Mouse (Mus musculus) gonadal fat pad, adult 2 months (tissue): ENCODE data around the gene Ccdc85b. TPM values are rescaled to one million over a fixed set of nuclear protein-coding genes. Genes with fewer than 3 reads are reported as not detected.
A peak's percentile ranks its signal among the peaks of the same experiment; 100 is the strongest.
"Not testable (repeated sequence)": the region's sequence is repeated elsewhere in the genome, so short reads cannot be mapped to it uniquely, and the experiment has no call there.

Experiments used
- DNase-seq: peaks from one replicate; pipeline ENCODE4 v3.0.0-alpha.2; 2012; ENCODE audit warnings: low read depth
- polyA plus RNA-seq: library from polyadenylated mRNA; depleted of rRNA; stranded (reverse); fragments of >200 nt; gene quantifications from 2 replicates; pipeline ENCODE4 v1.2.3, GENCODE M21; 2012; rRNA removed

The Ccdc85b gene
- polyA plus RNA-seq, result 5.6 and 6.7 TPM in 2 replicates

DNA sequence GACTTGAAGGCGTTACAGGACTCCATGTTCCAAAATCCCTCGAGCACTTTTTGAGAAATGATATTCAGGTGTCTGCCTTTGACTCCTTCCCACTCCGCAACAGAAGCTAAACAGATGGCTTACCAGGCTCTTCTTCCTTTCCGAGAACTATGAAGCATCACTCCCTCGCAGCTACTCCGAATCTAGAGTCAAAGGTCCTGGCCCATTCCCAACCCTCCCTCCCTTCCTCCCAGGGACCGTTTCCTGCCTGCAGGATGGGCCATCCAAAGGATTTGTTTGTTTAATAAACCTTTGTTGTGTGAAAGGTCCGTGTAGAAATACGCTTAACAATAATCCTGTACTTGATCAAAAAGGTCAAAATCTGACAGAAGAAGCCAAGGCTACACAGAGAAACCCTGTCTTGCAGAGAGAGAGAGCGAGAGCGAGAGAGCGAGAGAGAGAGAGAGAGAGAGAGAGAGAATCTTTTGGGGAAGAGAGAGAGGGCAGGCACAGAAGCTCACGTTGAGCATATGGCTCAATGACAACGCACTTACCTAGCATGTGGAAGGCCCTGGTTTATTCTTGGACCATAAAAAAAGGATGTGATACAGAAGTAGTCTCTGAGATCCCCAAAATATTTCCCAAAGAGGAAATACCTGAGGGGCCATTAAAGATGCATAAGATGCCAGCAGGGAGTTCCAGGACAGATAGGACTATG, at the start of gene Ccdc85b:
Gene Ccdc85b (minus strand): TSS at position 149 of the 697 bp plus-strand sequence.
- no peak for DNase-seq

DNA sequence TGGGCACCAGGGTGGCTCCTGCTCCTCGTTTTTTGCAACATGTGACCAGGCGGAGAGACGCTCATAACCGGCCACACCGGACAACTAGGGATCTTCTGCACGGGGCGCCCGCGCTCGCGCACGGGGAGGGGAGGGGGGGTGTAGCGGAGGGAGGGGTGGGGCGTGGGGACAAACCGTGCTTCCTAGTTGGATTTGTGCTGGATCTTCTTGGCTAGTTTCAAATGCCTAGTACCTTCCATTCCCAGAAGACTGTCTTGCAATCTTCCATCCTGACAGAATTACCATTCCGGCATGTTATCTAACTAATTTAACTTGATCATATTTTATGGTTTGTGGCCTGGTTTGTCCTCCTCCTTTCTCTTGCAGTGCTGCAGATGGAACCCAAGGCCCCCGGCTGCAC, 46.0 kb upstream of the Ccdc85b start, which contains the start of gene 1700020D05Rik:
Gene 1700020D05Rik (minus strand): TSS at position 101 of the 400 bp plus-strand sequence.
- no peak for DNase-seq

DNA sequence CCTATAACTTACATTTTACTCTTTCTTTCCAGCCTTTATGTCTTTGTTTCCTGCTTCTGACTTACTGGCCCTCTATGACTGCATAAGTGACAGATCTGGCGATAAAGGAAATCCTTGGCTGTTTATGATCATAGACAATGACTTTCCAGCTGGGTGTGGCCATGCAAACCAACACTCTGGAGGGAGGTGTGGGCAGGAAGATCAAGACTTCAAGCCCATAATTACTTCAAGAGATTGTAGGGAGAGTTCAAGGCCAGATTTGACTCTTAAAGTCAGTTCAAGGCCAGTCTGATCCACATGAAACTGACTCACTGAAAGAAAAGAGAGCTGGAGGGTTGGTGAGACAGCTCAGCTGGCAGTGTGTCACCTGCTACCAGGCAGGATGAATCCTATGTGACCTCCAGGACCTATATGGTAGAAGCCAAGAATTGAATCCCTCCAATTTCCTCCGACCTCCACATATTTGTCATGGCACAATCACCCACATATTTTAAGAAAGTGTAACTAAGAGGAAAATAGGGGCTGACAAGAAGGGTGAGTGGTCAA, 42.7 kb upstream of the Ccdc85b start:
- no peak for DNase-seq

DNA sequence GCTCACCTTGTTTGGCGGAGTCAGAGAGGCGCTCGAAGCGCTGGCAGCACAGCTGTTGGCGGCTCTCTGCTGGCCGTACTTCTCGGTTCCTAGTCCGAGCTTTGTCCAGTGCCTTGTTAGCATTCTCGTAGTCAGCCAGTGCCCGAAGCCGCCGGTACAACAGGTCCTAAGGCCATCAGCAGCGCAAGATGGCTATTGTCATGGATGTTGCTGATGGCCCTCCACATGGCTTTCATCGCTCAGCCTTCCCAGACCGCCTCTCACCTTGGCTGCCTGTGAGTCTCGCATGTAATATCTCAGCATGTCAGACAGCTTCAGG, 38.3 kb upstream of the Ccdc85b start:
- DNase-seq, result no peak

DNA sequence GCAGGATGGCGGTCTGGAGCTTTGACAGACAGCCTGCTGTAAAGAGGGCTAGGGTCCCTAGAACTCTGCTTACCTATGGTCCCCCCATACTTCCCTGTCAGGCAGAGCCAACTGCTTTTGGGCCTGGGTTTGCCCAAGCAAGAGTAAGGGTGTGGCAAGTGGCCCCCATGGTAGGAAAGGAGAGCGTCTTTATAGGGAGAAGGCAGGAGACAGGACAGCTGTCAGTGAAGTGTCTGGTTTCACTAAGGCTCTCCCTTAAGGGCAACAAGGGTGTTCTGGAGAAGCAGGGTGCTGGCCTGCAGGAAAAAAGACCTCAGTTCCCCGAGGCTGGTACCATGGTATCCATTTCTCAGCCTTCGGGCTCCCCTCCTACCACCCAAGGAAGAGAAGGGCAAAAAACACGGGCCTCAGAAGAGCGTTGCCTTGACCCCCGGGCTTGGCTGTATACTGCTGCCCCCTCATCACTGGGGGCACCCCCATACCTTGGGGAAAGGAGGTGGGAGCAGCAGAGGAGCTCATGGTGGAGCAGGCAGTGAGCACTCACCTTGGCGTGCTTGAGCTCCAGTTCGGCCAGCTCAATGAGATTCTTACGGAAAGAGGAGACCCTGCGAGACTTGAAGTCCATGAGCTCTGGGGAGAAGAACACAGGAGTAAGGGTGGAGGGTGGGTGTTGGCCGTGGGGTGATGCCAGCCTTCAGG, 37.8 kb upstream of the Ccdc85b start:
- no peak for DNase-seq

DNA sequence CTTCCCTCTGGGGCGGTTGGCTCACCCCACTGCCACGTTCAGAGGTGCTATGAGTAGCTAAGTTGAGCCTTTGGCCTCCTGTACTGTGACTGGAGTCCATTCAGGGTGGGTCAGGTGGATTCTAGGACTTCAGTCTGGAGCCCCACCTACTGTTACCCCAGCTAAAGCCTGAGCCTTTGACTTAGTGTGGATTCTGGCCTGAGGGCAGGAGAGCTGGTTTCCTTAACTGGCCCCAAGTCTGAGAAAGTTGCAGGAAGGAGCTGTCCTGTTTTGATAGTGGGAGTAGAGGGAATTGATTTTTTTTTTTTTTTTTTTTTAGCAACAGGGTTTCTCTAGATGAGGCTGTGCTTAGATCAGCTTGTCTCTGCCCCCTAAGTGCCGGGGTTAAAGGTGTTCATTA, 36.6 kb upstream of the Ccdc85b start:
- DNase-seq, result no peak

DNA sequence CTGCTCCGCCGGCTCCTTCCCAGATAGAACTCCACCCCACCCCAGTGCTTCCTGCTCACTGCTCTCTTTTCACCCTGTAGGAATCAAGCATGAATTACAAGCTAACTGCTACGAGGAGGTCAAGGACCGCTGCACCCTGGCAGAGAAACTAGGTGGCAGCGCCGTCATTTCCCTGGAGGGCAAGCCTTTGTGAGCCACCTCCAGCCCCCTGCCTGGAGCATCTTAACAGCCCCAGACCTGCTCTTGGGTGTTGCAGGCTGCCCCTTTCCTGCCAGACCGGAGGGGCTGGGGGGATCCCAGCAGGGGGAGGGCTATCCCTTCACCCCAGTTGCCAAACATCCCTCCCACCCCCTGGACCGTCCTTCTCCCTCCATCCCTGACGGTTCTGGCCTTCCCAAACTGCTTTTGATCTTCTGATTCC, 35.6 kb upstream of the Ccdc85b start:
- not testable (repeated sequence) for DNase-seq

DNA sequence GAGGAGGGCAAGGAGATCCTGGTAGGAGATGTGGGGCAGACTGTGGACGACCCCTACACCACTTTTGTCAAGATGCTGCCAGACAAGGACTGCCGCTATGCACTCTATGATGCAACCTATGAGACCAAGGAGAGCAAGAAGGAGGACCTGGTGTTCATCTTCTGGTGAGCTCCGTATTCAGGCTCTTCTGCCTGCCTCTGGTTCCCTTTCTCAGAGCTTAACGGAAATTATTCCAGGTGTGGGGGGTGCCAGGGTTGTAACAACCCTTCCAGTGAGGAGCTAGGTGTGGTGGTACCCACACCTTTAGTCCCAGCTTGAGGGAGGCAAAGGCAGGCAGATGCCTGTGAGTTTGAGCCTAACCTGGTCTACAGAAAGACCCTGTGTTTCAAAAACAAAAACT, 34.9 kb upstream of the Ccdc85b start:
- no peak for DNase-seq

DNA sequence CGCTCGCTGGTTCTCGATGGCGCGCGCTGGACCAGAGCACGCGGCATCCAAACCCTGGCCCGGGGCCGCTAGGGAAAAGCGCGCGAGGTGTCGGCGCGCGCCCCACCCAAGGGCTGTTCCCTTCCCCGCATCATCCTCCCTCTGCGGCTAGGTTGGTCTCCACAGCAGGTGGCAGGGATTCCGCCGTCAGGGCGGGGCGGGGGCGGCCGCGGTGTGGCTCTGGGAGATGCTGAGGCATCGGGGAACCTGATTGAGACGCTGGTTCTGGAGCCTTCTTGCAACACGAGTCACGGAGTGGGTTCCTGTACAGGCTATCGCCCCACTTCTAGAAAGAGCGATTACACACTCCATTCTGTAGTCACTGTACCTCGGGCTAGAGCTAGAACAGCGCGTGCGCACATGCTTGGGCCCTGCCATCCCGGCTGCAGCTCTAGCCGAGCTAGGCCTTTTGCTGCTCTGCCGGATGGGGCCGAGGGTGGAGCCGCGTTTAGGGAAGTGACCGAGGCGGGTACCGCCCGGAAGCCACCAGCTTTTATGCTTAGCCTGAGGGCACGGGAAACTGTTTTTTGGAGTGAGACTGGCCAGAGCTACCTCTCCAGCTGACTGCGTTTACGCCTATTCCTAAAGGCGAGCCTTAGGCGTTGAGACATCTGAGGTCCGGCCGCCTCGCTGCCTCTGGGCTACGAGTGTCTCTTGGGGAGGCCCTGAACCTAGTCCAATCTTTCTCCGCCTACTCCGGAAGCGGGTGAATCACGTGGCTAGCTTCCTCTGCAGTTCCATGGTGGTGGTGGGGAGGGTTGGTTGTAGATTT, 33.4 kb upstream of the Ccdc85b start:
- DNase-seq, result no peak

DNA sequence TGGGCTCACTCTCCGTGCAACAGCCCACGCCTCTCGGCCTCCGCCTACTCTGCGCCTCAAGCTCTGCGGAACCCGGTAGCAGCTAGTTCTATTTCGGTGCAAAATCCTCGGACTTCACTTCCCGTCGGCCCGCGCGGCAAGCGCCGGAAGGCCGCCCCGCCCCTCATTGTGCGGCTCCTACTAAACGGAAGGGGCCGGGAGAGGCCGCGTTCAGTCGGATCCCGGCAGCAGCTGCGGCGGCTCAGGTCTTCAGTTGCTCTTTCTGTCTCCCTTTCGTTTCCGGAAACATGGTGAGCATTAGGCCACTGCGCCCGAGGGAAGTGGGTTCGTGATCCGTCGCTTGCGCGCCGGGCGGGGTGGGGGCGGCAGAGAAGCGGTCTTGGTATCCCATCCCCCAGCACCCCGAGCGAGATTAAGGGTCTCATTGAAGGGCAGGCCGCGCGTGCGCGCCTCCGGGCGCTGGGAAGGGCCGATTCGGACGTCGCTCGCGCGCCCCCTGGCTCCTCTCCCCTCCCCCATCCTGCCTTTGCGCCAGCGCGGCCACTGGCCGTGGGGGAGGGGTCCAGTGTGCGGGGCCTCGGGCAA, 32.7 kb upstream of the Ccdc85b start, which contains the start of gene Cfl1:
Gene Cfl1 (plus strand): TSS at position 143 of the 585 bp plus-strand sequence.
- peak; percentile 68 for DNase-seq

DNA sequence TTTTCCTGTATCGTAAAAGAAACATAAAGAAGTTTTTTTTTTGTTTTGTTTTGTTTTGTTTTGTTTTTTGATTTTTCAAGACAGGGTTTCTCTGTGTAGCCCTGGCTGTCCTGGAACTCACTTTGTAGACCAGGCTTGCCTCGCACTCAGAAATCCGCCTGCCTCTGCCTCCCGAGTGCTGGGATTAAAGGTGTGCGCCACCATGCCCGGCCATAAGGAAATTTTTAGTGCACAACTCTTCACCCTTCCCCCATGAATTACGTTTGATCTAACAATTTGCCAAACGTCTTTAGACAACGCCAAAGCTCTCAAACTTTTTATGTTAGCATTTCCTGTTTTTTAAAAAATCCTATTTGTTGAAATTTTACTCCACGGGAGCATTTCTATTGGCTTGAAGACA, 32.0 kb upstream of the Ccdc85b start:
- DNase-seq, result not testable (repeated sequence)

DNA sequence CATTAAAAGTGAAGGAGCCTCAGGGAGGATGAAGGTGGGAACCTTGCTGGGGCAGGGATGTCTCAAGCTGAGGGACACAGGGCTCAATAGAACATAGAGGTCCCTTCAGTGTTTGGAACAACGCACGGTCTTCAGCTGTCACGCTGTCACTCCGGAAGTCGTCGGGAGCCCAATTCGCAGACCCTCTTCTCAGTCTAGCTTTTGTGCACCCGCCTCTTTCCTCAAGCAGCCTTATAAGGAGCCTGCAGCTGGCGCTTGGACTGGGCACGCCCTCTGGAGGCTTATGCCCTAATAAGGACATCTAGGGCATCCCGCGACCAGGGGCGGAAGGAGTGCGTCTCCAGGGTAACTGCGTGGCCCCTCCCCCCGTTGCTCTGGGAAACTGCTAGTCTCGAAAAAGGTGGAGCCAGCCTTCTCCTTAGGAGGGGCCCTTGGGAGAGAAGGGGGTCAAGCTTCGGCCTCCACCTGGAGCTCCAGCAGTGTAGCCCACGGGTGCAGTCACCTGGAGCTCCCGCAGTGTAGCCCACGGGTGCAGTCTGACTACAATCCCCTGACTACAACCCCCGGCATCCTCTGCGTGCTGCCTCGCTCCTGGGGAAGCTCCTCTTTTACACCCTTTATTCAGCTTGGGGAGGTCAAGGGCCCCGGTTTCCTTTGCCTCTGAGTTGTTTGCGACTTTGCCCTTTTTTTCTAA, 31.3 kb upstream of the Ccdc85b start:
- DNase-seq, result peak; percentile 66

DNA sequence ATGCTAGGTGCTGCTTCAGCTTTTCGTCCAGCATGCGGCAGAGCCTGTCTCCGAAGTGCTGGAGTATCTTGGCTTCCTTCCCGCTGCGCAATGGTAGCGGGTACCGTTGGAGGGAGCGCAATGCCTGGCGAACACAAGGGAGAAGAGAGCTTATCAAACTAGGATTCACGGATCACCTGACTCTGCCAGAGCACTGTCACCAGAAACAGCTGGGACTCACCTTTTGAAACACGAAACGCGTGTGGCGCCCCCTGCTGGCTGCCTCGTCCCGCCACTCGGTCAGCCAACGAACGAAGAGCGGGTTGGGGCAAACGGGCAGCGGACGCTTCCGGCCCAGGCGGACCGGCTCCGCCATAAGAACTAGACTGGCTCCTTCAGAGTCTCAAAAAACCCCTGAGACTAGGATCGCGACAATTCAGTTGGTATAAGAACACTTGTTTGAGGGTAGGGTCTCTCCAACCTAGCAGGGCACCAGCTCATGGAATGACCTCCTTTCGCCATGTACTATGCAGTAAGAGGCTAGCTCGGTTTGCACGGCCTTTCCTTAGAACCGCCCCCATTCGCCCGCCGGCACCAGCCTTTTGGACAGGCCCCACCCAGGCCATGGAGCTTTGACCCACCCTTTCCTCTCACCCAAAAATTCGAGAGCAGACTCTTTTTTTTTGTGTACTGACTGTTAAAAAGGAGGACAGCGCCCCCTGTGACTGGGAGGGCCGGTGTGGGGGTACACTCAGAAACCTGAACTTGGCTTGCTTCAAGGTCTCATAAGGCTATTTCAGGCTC, 30.3 kb upstream of the Ccdc85b start, which contains the start of gene Mus81:
Gene Mus81 (minus strand): TSS at position 635 of the 783 bp plus-strand sequence.
- peak; percentile 69 for DNase-seq

DNA sequence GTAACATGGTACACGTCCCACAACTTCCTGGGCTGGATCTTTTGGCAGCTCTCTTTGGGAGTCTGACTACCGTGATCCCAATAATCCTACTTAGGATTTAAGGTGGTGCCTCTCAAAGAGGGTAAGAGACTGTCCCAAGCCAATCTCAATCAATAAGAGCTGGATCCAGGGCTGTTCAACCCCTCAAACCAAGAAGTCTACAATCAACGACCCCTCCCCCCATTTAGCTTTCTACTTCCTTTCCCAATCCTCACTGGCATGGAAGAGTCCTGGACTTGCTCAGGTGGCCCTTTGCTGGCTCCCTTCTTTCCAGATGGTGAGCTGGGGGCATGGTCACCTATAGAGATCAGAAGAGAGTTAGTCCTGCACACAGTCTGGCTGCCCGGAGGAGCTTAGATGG, 29.1 kb upstream of the Ccdc85b start:
- DNase-seq, result no peak

DNA sequence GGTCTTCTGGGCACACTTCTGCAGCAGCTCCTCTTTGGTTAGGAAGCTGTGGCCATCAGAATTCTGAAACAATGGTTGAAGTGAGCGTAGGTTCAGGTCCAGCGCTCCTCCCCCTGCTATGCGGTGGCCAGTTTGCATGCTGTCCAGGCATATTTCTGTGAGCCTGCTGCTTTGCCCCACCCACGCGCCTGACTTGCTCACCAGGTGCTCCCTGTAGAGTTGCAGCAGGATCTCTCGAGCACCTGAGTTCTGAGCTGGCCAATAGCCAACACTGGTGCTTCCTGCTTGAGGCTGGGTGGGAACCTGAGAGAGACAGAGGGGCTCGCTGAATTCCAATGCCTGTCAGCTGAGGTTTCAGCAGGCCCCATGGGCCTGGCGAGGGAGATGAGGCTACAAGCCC, 28.6 kb upstream of the Ccdc85b start:
- no peak for DNase-seq

DNA sequence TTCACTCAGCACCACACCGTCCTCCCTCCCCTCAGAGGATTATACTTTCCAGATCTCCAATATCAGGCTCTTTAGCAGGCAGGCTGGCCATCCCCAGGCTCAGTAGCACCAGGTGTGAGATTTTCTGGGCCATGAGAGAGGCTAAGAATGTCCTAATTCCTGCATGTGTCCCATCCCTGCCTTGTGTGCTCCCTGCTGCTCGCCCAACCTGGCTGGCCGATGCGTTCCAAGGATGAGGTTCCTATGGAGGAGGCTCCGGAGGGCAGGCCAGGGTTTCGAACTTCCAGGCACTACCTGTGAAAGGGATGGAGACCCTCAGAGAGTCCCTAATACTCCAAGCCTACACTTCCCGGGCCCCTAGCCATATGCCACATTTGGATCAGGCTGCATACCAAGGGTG, 28.1 kb upstream of the Ccdc85b start:
- DNase-seq, result no peak

DNA sequence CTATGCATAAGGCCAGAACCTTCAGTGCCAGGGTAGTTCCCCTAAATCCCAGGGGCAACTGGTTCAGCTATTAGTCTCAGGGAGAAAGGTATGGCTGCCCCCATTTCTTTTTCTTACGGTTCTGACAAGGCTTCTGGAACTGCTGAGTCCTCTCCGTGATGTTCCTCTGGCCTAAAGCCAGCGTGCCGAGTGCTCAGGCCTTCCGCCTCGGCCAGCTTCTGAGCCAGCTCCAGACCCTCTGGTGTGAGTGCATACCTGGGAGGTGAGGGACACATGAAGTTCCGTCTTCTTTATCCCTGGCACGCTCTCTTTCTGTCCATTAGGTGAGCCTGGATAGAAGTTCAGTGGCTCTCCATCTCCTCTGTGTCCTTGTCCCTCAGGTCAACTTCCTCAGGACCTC, 27.7 kb upstream of the Ccdc85b start:
- DNase-seq, result no peak

DNA sequence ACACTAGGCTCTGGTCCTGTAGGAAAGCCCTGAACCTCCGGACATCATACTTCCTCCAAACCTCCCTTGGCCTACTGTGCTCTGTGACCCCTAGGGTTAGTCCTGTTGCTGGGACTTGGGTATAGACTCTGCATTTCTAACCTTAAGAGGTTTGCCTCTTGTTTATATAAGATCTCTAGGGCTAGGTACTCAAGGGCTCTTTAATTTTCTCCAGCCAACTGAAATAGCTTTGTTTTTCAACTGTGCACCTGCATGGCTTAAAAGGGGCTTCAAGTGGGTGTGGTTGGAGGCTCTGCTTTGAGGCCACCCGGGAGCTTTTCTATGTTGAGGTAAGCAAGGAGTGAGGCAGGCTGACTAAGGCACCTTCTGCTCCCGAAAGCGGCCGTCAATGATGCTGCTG, 26.8 kb upstream of the Ccdc85b start:
- DNase-seq, result no peak

DNA sequence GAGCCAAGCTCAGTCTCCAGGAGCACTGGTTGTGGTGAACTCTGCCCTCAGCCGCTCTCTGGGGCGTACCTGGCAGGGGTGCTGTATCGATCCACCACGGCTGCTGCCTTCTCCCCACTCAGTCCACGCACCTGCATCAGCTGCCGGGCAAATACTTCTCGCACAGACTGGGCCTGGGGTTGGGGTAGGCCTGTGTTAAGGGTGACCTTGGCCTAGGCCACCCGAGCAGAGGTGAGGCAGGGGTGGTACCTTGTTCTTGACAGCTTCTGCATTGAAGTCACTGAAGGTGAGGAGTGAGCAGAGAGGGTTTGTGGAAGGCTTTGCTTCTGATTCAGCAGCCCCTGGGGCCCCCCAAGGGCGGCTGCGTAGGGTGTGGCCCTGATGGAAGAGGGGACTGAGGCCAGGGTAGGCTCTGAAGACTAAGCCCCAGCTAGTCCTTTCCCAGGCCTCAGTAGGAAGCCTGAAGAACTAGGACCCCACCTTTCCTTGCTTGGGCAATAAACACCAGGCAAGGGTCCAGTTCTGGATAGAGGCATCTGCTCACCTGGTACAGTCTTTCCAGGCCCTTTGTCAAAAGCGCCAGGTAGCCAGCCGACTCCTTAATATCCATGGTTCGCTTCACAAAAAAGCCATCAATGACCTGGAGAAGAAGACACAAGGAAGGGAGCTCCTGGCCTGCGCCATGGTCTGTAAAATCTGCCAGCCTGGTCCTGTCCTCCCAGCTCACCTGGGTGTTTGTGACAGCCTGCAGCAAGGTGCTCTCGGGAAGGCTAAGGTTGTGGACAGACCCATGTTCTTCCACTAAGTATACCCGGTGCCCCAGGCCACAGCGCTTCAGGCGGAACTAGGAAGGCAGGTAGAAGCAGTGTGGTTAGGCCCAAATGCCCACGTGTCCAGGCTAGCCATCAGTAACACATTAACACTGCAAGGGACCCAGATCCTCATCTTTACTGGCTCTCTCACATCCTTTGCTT, 26.0 kb upstream of the Ccdc85b start:
- no peak for DNase-seq
